Mouse (Mus musculus): Measurements from ENCODE around the gene Smox.

The Smox gene

DNA sequence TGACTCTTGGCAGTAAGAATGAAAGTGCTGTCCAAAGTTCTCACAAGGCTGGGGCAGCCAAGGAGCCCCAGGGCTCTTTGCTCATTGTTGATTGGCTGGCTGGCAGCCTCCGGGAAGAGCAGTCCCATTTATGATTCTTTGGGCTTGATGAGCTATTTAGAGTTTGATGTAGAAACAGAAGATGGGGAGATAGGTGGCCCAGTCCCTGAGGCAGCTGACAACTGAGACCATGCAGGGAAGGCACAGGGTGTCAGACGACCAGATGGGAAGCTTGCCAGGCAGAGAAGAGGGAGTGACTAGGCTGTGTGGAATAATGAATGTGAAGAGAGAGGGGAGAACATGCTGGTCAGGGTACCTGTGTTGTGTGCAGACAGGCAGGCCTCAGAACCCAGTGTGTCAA is 22.2 kb downstream of the Smox start:
- no peak for DNase-seq (ENCODE audit: low spot score in 2 of 2)

DNA sequence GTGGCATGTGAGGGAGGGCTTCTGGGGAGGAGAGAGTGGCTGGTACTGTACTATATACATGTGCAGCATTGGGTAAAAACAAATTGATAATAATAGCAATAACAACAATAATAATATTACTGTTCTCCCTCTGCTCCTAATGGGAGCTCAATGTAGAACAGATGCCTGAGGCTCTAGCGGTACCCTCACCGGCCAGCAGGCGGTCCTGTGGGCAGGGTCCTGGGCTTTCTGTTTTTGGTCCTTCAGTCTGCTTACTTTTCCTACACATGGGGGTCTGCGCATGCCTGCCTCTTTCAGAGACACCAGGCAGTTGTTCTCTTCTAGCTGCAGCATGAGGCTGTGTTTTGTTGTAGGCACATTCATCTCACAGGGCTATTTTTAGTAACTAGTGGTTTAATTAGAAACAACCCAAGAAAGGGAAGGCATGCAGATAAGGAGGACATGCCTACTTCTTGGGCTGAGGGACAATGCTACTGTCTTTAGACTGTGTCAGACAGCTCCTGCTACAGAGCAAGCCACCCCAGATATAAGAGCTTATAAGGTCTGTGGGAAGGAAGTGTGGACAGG is 22.8 kb downstream of the Smox start:
- no peak for DNase-seq (ENCODE audit: low spot score in 2 of 2)

DNA sequence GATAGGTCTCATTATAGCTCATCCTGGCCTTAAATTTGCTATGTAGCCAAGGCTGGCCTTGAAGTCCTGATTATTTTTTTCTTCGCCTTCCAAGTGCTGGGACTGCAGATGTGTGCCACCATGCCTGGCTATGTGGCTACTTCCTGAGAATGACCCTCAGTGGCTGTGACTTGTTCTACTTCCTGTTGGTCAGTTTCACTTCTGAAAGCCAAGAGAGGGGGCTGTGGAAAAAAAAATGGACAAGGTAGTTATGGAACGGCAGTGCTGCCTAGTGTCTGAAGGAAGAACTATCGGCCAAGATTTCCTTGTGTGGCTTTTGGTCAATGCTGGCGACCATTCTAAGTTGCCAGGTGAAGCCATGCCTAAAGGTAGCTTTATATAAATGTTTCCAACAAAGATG is 26.3 kb downstream of the Smox start:
- DNase-seq (ENCODE audit: low spot score in 2 of 2) = no peak

GRCm38 (mm10) chr2:131518790-131519189 is 27.5 kb downstream of the Smox start:
- DNase-seq (ENCODE audit: low spot score in 2 of 2) = no peak

DNA sequence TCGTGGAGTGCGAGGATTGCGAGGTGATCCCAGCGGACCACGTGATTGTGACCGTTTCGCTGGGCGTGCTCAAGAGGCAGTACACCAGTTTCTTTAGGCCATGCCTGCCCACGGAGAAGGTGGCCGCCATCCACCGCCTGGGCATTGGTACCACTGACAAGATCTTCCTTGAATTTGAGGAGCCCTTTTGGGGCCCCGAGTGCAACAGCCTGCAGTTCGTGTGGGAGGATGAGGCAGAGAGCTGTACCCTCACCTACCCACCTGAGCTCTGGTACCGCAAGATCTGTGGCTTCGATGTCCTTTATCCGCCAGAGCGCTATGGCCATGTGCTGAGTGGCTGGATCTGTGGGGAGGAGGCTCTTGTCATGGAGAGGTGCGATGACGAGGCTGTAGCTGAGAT is 29.4 kb downstream of the Smox start:
- no peak for DNase-seq (ENCODE audit: low spot score in 2 of 2)

GRCm38 (mm10) chr2:131527061-131527460 is 35.8 kb downstream of the Smox start:
- DNase-seq (ENCODE audit: low spot score in 2 of 2) = peak; percentile 29 to 46

- peak; percentile 44 to 50 for DNase-seq (ENCODE audit: low spot score in 2 of 2)
Observed at GRCm38 (mm10) chr2:131529898-131530622, 38.8 kb downstream of the Smox start.

DNA sequence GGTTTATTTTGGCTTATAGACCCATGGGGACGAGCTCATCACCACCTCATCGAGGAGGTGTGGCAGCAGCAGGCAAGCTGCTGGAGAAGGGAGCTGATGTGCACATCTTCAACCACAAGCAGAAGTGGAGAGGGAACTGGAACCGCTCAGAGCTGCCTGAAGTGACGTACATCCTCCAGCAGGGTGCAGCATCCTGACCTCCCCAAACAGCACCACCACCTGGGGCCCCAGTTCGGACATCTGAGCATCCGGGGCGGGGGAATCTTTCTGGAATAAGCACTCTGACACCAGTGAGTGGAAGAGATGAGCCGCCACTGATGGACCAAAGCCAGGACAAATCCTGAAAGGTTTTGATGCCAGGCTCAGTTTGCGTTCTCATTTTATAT is 39.3 kb downstream of the Smox start:
- peak; percentile 54 to 59 for DNase-seq (ENCODE audit: low spot score in 2 of 2)

GRCm38 (mm10) chr2:131531271-131531670 is 40.0 kb downstream of the Smox start:
- no peak for DNase-seq (ENCODE audit: low spot score in 2 of 2)

DNA sequence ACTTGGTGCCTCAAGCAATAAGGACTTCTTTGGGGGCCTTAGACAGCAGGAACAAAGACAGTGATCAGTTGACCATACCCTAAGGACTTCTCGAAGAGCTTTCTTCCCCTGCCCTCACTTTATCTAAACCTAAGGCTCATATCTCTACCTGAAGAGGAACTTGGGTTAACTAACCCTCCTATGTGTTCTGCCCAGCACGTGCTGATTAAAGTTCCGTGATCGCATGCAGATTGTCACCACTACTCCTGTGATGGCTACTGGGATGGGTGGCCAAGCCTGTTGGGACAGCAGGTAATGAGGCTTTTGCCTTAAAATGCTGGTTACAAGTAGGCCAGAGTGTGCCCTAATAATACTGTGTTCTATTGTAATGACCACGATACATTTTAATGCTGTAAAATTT is 43.9 kb downstream of the Smox start:
- DNase-seq (ENCODE audit: low spot score in 2 of 2) = no peak

DNA sequence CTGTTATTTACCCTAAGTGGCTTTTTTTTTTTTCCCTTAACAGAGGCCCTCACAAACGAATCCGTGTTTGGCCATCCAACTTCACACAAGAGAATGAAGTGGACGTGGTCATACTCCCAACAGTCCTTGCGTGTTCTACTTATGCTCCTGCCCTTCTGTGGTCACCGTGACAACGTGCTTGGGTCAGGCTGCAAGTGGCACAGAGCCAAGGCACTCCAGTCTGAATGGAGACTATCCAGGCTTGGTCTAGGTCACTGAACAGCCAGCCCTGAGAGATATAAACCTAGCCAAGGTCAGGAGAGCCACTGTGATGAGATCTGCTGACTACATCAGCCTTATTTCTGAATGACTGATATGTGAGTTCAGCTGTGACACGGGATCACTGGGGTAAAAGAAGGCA is 47.0 kb downstream of the Smox start:
- DNase-seq (ENCODE audit: low spot score in 2 of 2) = no peak

DNA sequence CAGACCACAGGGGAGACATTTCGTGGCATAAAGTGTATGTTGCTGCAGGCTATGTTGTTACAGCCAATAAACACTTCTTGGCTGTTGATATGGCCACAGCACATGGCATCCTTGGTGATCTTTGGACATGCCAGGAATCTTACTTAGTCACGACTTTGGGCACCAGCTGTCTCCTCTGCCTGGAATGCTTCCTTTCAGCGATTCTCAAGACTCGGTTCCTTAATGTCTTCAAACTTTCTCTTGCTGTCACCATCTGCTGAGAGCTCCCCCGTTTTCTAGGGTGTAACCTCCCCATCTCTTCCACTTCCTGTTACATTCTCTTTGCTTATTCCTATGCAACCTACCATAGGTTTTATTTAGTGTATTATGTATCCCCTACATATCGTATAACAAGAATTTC is 48.5 kb downstream of the Smox start:
- no peak for DNase-seq (ENCODE audit: low spot score in 2 of 2)

GRCm38 (mm10) chr2:131541686-131542085 is 50.4 kb downstream of the Smox start:
- DNase-seq (ENCODE audit: low spot score in 2 of 2) = no peak

DNA sequence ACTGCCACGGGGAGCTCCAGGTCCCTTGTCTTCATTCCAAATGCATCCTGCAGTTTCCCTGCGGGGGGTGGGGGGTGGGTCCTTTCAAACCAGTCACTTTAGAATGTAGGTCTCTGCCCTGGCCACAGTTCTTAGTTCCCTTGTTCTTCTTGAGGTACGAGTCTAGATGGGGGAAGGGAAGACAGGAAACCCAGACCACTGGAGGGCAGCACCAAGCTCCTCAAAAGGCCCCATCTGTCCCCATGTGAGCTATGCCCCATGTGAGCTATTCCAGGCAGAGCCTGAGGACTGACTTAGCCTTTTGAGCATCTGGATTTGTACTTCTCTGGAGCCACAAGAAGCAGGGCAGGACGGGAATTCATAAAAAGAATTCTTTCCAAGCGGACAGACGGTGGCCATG is 51.2 kb downstream of the Smox start:
- no peak for DNase-seq (ENCODE audit: low spot score in 2 of 2)

DNA sequence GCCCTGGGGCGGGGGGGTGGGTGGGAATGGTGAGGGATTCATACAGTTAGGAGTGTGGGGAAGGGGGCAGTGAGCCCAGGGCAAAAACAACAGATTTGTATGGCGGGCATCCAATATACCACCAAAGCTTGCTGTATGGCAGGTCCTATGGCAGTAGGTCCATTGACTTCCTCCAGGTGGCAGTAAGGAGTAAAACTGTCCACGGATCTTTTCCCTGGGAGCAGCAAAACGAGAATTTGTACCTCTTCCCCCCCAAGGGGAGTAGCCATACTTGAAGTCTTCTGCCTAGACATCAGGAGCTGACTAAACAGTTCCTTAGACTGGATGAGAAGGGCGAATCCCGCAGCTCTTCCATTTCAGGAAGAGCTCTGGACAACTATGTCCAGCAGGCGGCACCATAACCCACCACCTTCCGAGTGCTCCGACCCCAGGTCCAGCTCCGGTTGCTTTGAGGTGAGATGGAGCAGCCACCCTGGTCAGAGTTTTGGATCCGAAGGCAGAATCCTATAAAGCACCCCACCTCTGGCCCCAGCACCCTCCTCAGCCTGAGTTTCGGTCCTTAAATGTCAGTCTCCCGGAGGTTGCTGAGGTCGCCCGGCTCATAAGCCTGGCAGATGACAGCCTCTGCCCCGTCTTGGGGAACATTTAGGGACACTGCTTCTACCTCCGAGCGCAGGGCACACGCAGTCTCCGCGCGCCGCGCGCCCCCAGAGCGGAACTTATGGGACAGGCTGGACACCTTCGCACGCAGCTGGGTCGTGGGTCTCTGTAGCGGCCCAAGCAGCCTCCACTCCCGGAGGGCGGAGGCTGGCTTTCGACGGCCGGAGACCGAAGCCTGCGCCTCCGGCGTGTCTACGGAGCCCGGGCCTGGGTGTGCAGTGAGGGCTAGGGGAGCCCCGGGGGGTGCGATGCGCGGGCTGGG is 54.4 kb downstream of the Smox start:
- peak; percentile 58 to 62 for DNase-seq (ENCODE audit: low spot score in 2 of 2)

- DNase-seq (ENCODE audit: low spot score in 2 of 2) = peak; percentile 14 to 20
Observed at GRCm38 (mm10) chr2:131546308-131546700, 55.0 kb downstream of the Smox start.

DNA sequence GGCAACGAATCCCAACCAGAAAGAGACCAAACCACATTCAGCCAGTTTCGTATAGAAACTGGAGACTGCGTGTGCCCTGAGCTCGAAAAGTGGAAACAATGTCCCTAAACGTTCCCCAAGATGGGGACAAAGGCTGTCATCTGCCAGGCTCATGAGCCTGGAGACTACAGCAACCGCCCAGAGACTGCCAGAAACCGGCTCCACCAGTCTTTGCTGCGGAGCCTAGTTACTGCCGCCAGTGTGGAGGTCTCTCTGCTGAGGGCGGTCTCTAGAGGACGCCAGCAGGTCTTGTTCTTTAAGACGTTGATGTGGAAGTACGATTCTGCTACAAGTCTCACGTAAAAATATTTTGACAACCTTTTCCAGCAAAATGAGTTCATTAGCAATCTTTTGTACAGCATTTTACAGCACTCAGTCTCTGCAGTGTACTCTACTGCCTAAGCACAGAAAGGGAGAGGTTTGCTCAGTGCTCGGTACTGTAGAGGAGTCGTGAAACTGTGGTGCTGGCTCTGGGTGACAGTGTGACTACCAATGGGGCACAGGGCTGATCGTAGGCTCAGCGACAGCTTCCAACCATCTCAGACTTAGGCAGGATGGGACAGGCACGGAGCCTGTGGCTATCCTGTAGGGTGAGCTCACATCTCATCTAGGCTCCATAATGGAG is 55.6 kb downstream of the Smox start:
- no peak for DNase-seq (ENCODE audit: low spot score in 2 of 2)

DNA sequence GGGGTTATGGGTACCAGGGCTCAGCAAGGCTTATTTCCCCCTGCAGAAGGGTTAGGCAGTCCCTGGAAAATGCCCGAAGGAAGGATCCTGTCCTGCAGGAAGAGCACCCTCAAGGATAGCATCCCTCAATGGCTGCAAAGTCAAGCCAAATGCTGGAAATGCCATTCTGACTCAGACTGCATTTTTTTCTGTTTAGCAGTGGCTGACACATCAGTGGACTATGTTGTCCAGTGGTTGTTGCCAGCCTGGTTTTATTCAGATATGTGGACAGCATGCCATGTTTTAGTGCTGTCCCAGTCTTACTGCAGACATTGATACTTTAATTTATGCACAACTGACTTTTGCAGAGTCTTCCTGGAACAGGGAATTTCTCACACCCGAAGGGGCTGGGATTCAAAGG is 57.0 kb downstream of the Smox start:
- no peak for DNase-seq (ENCODE audit: low spot score in 2 of 2)

GRCm38 (mm10) chr2:131549090-131549489 is 57.8 kb downstream of the Smox start:
- no peak for DNase-seq (ENCODE audit: low spot score in 2 of 2)

DNA sequence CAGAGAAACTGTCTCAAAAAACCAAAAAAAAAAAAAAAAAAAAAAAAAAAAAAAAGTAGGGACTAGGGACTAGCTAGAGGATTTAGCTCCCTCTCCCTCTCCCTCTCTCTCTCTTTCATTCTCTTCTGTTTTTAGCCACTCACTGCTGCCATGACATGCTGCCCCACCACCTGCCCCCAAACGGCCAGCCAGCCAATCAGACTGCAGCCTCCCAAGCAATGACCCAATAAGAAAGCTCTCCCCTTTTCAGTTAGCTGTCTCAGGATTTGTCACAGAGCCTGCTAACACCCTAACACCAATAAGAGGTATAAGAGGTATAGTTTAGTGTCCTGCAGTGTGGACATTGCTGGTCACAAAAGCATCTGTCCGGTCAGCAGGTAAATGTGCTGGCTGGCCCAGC is 59.2 kb downstream of the Smox start:
- no peak for DNase-seq (ENCODE audit: low spot score in 2 of 2)

- DNase-seq (ENCODE audit: low spot score in 2 of 2) = no peak
Observed at GRCm38 (mm10) chr2:131550906-131551305, 59.6 kb downstream of the Smox start.
